Mouse (Mus musculus): ENCODE results near the gene Myh6.

Myh6 gene

DNA sequence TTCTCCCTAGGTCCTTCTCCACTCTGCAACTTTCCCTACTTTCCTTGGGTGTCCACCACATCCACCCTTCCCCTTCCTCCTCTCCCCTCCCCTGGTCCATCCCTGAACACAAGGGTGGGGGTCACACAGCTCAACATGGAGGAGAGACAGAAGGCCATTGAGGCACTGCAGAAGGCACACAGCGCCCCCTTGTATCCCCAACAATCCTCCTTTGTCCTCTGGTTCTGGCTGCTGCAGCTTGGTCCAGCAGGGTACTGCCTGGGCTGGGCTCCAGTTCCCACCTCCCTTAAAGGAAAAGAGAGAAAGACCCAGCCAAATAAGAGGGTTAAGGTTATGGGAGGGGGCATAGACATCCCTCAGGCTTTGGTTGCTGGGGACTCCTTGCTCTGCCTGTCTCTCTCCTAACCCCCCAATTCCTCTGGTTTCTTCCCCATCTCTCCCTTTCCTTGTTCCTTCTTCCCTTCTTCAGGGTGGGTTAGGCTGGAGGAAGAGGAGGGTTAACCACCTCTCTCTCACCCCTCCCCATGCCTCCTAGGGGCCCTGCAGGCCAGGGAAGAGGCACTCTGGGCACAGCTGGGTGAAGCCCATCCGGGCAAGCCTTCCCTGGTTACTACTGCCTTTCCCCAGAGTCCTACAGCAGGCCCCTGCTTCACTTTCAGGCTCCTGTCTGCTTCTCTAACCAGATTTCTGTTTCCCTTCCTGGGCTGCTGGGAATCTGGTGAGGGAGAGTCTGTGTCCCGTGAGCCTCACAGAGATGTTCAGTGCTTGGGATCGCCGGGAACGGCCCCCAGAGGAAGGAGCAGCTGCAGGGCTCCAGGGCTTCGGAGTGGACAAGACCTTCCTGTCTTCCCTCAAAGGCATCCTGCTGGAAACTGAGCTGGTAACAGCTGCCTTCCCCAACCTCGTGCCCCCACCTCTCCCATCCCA lies 30.6 kb downstream of the Myh6 start, which contains the start of gene Cmtm5:
Gene Cmtm5 (plus strand): TSS at position 358 of the 927 bp plus-strand sequence.
- in situ Hi-C loops (cut with MboI, MseI): loop anchor here (5.0 kb wide), 1 partner anchor 89 kb away; no protein-coding TSS in a partner anchor

GRCm38 (mm10) chr14:54932645-54933150 lies 34.0 kb downstream of the Myh6 start, which contains the start of gene Il25:
Gene Il25 (plus strand): TSS chr14:54932695.
- in situ Hi-C loops (cut with MboI, MseI): no loop called here

GRCm38 (mm10) chr14:54930431-54930830 lies 36.3 kb downstream of the Myh6 start:
- in situ Hi-C loops (cut with MboI, MseI): no loop called here

- in situ Hi-C loops (cut with MboI, MseI): no loop called here
Observed at GRCm38 (mm10) chr14:54929801-54930200, 36.9 kb downstream of the Myh6 start.

DNA sequence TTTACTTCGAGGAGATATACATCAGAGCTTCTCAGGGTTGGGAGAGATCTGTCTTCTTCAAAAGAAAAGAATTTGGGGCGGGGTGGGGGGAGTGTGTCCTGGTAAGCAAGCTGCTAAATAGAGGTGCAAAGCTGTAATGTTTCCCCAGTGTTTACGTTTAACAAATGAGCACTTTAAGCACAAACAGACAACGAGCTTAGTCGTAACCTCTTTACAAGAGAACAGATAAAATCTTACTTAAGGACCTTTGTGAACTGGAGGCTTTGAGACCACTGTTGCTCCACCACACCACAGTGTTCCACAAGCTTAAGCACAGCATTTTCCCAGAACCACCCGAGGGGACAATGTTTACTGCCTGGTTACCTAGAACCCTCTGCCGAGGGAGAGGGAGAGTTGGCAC lies 39.4 kb downstream of the Myh6 start:
- in situ Hi-C loops (cut with MboI, MseI): no loop called here

DNA sequence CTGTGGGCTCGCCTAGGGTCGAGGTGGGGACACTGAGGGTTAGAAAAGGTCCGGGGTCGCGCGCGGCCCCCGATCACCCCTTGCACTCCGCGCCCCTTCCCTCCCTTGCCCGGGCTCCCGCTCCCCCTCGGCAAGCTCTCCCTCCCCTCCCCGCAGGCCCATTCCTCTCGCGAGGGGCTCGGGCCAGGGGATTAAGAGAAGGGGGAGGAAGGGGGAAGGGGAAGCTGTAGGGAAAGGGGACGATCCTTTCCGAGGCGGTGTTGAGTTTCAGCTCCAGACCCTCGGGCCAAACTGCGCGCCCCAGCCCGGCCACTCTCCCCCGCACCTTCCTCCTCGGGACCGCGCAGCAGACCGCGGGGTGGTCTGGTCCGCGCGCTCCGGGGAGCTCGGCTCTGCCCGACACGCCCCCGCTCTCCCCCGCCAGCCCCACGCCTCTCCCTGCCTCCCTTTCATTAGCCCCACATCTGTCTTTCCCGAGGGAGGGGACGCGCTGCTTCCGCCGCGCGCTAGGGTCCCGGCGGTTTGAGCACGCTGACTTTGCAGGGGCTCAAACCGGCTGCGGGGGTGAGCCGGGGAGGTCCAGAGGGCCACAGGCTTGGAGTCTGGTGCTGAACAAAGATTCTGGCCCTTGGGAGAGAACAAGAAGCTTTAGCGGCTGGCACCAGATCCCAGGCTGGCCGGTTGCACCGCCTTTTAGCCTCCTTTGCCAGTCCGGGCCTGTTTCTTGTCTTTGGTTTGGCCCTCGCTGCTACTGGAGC lies 40.1 kb downstream of the Myh6 start:
- in situ Hi-C loops (cut with MboI, MseI): no loop called here

GRCm38 (mm10) chr14:54925349-54926342 lies 41.1 kb downstream of the Myh6 start, which contains the start of gene Efs:
Gene Efs (minus strand): TSS chr14:54926126.
- in situ Hi-C loops (cut with MboI, MseI): no loop called here

DNA sequence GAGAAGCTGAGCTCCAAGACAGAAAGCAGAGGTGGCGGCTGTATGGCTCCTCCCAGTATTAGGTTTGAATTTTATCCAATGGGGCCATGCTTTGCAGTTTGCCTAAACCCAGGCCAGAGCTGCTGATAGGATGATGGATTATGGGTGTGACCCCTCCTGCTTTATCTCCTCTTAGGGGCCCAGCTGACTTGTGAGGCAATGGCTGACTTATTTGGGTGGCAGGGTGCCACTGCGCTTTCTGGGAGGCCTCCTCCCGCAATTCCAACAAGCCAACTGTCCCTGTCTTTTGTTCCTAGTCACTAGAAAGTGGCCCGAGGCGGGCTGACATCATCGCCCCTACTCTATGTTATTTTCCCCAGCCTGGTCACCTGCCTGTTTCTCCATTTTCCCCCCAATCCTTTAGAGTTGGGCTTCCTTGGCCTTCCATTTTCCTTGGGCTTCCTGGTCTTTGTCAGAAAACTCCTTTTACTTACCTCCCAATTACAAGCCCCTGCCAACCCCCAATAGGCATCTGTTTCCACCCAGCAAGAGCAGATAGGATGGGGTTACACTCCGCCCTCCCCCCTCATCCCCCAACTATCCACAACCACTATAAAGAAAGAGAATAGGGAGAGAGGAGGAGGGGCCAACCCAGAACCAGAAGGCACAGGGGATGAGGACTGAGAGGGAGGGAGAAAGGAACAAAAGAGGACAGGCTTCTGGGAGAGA lies 41.9 kb downstream of the Myh6 start:
- in situ Hi-C loops (cut with MboI, MseI): loop anchor here (5.0 kb wide), 1 partner anchor 78 kb away; no protein-coding TSS in a partner anchor

DNA sequence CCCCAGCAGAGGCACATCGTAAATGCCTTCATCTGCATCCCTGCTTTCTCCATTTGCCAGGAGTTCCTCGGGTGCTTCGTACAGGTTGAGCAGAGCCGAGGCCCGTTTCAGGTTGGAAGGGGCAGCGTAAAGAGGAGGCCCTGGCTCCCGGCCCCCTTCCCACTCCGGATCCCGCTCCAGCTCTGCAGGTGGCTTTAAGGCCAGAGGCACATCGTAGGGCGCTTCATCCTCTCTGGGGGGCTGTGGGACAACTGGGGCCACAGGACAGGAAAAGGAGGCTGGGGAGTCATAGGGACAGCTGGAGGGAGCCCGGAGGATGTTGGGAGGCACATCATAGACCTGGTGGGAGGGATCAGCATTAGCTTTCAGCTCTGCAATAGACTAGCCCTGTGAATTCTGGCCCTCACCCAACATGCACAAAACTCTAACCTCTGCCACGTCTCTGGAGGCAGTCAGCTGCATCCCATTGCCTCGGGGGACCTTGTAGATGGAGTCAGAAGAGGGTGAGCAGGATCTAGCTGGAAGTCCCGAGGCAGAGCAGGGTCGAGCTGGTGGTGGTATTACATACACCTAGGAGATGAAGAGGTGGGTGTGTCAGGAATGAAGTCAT lies 46.5 kb downstream of the Myh6 start:
- in situ Hi-C loops (cut with MboI, MseI): loop anchor here (5.0 kb wide), 1 partner anchor 82 kb away; no protein-coding TSS in a partner anchor

- in situ Hi-C loops (cut with MboI, MseI): no loop called here
Observed at GRCm38 (mm10) chr14:54913343-54913742, 53.4 kb downstream of the Myh6 start.

DNA sequence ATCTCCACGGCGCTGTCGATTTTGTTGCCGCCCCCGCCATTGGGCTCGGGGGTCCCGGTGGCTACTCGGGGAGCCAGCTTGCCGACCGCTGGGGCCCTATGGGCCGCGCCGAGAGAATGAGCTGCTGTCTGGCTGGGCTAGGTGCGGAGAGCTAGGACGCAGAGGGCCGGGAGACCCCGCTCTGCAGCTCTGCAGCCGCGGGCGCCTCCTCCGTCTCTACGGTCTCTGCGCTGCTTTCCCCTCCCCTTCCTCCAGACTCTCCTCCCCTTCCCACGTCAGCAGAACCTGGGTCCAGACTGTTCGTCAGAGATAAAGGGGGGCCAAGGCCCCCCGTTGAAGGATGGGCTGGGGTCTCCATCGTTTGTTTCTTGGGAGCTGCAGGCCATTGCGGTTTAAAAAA lies 53.8 kb downstream of the Myh6 start, which contains the start of gene Slc22a17:
Gene Slc22a17 (minus strand): TSS at position 247 of the 400 bp plus-strand sequence.
- in situ Hi-C loops (cut with MboI, MseI): no loop called here

GRCm38 (mm10) chr14:54912109-54912850 lies 54.4 kb downstream of the Myh6 start:
- in situ Hi-C loops (cut with MboI, MseI): no loop called here

- in situ Hi-C loops (cut with MboI, MseI): no loop called here
Observed at GRCm38 (mm10) chr14:54908682-54909081, 58.0 kb downstream of the Myh6 start.

GRCm38 (mm10) chr14:54903641-54904040 lies 63.1 kb downstream of the Myh6 start:
- in situ Hi-C loops (cut with MboI, MseI): no loop called here

DNA sequence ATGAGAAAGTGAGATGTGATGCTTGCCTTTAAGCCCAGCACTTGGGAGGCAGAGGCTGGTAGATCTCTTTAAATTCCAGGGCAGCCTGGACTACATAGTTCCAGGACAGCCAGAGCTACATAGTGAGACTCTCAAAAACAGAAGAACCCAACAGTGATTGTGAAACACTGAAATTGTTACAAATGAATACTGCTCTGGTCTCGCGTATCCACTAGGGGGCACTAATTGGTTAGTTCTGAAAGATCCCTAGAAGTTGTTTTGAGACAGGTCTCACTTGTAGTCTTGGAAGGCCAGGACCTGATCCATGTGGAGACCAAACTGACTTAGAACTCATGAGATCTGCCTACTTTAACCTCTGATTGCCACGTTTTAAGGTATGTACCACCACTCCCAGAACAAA lies 66.3 kb downstream of the Myh6 start:
- in situ Hi-C loops (cut with MboI, MseI): no loop called here

DNA sequence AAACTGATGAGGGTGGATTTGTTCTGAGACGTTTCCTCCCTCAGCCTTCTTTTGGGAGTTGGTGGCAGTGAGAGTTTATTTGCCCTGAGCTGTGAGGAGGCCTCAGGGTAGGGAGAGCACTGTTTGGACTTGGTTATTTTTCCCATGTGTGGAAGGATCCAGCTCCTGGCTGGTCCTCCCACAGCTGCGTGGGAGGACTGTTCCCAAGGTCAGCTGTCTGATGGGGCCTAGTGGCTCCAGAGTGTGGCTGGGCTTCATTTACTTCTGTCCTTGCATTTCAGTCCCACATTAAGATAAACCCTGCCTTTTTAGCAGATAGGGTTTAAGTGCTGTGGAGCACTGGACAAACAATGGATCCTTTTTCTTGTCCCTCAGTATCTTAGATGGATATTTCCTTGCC lies 69.3 kb downstream of the Myh6 start:
- in situ Hi-C loops (cut with MboI, MseI): no loop called here

DNA sequence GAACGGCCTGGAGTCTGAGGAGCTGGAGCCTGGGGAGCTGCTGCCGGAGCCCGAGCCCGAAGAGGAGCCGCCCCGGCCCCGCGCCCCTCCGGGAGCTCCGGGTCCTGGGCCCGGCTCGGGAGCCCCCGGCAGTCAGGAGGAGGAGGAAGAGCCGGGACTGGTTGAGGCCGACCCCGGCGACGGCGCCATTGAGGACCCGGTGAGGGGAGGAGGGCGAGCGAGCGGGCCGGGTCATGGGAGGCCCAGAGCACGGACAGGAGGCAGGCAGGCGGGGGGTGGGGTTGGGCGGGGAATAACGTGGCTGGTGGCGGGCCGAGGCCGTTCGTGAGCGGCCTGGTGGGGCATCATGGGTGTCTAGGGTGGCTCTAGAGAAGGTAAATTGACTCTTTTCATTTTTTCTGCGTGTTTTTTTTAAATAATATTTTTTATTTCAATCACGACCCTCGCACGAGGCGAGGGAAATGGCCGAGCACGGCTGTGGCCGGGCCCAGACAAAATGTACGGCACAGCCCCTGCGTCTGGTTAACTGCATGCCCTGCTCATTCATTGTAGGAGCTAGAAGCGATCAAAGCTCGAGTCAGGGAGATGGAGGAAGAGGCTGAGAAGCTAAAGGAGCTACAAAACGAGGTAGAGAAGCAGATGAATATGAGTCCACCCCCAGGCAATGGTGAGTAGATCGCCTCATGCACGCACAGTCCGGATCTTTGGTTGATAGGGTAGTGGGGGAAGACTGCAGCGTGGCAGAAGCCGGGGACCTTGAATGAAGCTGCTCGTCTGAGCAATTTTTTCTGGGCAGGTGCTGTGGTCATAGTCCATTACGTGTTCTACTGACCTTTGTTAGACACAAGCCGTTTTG lies 72.2 kb downstream of the Myh6 start:
- in situ Hi-C loops (cut with MboI, MseI): no loop called here

GRCm38 (mm10) chr14:54893651-54894181 lies 73.0 kb downstream of the Myh6 start:
- in situ Hi-C loops (cut with MboI, MseI): no loop called here

All from T-helper 1 cell (primary cell).